Mouse (Mus musculus) cerebellum, postnatal 4 days (tissue): ENCODE measurements at regions not wholly inside any gene's neighbourhood (a gene's known extent, or its start where the extent isn't known, plus 50 kb on each side); places are given as distances from the start of the nearest gene placed in this dataset.
"Not testable (repeated sequence)": the region's sequence is repeated elsewhere in the genome, so short reads cannot be mapped to it uniquely, and the experiment has no call there.

Experiments used
- DNase-seq, 2 experiments: peaks; one replicate each; pipeline ENCODE4 v3.0.0; 2022; ENCODE audit warnings: low spot score in 2 of 2, mixed read lengths in 1 of 2

DNA sequence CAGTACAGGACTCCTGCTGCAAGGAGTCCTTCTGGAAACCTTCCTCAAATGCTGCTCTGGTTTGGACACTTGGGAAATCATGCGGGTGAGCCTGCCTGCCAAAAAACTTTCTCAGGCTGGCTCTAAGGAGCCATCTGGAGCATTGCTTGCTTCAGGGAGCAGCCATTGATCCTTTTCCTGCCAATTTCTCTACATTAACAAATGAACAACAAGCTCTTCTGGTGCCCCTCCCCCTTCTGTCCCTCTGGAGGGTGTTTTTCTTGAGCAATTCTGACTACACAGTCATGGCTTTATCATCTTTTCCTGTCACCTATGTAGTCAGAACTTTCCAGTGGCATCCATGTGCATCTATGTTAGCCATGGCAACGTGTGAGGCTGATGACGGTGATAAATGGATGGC, 84.5 kb downstream of the Fam43a start:
- peak in 1 of 2 experiments; percentile 31 for DNase-seq

DNA sequence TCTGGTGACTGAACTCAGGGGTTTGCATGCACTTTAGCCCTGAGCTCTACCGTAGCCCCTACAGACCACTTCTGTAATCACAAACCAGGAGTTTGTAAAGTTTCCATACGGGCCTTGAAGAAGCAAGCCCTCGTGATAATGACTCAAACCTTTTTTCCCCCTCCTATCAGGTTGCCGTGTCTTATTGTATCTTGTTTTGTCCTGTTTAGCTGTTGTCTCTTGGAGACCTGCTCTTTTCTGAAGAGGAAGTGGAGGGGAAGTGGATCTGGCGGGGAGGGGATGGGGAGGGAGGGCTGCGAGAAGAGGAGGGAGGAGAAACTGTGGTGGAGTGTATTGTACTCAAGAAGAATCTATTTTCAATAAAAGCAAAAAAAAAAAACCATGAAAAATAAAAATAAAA, 87.0 kb downstream of the Fam43a start:
- no peak for DNase-seq

DNA sequence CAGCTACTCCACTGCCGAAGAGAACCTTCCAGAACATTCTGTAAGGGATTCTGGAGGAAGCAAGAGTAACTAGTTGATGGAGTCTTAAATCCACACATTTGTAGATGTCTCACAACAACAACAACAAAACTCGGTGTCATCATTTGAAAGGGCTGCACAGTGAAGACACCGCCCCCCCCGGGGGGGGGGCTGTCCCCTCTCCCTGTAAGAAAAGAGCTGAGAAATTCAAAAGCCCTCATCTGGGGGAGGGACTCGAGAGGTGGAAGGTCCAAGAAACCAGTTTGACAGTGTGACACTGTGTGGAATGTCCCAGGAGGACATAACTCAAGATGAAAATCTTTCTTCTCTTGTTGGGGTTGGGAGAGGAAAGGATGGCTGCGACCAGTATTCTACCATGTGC, 87.7 kb downstream of the Fam43a start:
- DNase-seq: no peak

DNA sequence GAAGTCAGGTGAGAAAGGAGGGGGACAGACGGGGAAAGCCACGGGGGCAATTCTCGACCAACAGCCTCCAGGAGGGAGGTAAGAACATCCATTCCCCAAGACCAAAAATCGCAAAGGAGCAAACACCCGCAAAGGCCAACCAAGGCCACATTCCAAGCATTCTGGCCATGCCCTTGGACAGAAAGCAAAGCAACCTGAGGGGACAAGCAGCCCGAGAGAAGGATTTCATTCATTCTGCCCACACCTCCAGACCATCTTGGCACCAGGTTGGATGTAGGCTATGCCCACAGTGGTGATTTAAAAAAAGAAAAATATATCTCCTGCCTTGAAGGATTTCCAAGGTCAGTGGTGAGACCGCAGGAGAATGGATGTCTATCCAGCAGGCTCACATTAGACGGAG, 88.2 kb downstream of the Fam43a start:
- no peak for DNase-seq

DNA sequence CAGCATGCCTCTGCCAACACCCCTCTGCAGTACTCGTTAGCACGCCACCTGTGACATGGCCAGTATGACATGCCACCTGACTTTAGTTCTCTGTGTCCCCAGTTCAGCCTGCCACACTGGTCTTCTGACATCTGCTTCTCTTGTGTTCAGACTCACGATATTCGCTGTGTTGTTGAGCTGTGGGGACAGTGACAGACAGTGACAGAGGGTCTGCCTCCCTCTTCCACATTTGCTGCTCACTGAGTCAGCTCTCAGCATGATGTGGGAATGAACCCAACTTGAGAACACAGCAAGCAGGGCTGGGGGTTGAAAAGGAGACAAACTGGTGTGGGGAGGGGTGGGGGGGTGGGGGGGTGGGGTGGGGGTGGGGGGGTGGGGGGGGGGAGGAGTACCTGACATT, 91.0 kb downstream of the Fam43a start:
- DNase-seq: no peak

DNA sequence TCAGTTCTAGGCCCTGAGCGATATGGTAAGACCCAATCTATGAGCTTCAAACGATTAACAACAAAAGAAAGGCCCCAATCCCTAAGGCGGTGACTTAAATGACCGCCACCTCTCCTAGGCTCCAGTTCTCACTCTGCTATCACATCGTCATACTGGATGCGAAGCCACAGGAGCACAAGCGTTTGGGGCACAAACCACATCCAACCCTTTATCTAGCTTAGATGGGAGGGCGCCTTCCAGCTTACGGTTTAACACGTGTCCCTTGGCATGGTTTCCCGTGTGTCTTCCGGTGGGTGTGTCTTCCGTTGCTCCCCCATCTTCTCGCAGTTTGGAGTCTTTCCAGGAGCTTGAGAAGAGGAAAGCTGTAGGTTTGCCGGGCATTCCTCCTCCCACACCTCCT, 92.4 kb downstream of the Fam43a start:
- DNase-seq: no peak

DNA sequence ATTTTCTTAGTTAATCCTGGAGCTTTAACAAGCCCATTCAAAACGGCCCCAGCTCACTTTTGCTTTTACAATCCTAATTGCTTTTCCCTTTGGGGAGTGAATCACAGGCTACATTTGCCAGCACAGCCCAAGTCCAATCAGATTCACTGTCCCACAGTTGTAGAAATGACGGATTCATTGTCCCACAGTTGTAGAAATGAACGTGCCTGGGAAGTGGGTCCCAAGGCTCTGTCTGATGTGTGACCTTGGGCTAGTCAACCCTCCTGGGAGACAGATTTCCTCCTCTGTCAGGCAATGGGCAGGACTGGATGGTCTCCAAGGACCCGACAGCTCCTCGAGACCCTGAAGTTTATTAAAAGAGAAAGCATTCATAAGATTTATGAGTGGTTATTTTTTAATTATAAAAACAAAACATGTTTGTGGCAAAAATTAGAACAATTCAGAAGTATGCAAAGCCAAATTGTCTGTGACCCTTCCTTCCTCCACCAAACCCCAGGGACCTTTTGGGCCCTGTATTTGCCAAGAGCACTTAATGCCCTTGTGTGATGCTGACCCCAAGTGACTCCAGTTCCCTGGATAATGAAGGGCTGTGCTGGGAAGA, 93.1 kb downstream of the Fam43a start:
- DNase-seq: no peak

DNA sequence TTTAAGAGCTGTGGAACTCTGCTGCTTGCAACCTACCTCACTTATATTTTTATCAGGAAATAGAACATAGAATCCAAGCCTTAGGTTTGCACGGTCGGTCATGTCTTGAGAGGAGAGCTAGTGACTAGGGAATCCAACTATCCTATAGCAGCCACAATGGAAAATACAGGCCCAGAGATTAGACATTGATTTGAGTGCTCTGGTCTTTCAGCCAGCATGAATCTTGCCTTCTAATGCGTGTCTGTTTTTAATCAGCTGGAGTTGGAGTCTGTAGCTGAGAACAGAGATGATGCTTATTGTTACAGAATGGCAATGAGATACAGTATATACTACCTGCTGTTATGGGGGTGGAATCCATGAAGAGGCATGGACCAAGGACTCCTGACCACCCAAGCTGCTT, 93.7 kb downstream of the Fam43a start:
- no peak for DNase-seq

DNA sequence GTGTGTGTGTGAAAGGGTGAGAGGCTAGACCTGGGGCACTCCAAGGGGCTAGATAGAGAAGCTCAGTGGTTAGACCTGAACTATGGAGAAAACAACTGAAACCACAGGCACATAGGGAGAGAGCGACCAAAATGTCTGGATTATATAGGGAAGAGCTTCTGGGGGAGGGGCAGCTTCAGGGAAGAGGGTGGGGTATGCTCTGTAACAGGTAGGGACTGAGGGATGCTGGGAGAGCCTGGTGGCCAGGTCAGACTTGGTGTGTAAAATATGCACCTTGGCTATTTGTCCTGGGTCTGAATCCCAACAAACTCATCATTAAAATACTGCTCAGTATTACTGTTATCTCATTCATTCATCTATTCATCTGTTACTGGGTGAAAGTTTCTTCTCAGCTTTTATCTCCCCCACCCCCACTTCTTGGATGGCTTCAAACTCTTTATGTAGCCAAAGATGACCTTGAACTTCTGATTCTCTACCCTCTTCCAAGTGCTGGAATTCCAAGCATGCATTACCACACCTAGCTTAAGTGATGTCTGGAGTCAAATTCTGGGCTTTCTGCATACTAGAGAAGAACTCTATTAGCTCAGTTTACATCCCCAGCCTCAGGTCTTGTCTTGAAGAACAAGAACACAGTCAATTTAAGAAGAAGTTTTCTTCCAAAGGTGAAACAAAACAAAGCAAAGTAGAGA, 94.5 kb downstream of the Fam43a start:
- no peak for DNase-seq

DNA sequence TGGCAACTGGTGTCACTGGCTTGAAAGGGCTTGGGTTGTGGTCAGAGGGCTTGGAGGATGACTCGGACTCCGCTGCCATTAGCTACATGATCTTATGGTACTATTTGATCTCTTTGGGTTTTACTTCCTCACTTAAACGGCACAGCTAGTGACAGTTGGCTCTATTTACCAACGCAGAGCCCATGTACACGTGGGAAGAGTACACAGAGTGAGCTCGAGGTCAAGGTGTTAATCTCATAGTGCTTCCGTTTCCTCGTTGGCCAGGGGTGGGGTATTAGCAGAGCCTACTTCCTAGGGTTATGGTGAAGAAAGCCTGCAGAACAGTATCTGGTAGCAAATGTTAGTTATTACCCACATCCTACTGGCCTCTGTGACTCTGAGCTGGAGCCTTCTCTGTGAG, 96.2 kb downstream of the Fam43a start:
- no peak for DNase-seq

DNA sequence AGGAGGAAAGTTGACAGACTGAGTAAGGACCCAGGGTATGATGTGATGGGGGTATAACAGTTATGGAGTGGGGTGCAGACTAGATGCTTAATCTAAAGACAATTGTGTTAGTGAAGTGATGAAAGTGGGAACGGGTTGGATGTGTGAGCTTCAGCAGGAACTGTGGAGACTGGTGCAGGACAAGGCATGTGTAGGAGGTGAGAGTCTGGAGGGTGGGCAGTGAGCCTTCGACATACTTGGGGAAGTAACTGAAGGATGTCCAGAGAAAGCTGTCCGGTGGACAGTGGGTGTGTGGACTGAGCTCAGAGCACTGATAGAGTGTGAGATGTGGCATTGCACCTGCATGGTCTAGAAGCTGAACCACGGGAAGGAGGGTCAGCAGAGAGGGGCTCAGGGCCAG, 97.7 kb downstream of the Fam43a start:
- DNase-seq: no peak

DNA sequence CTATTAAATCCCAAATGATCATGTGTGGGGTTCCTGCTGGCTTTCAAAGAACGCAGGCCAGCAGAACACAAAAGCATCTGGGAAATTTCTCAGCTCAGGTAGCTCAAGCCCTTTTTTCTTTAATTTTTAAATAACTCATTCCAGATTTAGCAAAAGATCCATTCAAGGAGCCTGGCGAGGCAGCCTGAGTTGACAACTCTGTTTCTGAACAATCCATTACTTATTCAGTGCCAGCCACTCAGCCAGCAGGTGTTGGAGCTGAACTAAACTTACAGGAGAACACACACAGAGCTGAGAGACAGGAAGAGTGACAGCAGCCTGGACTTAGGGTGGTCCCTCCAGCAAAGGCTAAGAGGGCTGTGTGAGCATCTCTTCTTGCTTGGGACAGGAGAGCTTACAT, 98.3 kb downstream of the Fam43a start:
- no peak for DNase-seq

DNA sequence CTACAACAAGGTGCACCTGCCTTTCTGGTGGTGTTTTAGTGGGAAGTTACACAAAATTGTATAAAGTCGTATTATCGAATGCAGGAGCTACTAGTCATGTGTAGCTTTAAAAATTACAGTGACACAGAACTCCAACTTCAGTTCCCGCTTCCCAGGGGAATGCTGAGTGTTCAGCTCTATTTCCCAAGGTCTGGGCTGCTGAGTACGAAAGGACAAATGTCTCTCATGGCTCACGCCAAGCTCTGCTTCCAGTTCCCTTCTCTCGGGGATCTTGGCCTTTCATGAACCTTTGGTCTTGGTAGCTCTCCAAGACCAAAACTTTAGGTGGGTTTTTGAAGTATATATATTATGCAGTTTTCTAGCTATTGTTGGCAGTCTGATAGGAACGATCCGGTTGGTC, 104.3 kb downstream of the Fam43a start:
- no peak for DNase-seq

DNA sequence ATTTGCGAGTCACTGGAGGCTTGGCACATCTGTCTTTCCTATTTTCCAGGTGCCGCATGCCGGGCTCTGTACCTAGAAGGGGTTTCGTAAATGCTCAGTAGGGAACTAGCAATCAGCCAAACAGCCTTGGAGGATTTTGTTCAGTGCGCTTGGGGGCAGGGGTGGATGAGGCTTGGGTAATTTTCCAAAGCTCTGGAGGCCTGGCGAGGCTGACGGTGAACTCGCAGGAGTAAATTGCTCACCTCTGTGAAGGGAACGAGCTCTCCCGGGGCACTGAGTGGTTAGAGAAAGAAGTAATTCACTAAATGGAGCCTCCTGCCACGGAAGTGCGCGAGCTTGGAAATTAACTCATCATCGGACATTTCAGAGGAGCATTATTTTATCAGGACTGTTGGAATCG, 110.0 kb downstream of the Fam43a start:
- no peak for DNase-seq

DNA sequence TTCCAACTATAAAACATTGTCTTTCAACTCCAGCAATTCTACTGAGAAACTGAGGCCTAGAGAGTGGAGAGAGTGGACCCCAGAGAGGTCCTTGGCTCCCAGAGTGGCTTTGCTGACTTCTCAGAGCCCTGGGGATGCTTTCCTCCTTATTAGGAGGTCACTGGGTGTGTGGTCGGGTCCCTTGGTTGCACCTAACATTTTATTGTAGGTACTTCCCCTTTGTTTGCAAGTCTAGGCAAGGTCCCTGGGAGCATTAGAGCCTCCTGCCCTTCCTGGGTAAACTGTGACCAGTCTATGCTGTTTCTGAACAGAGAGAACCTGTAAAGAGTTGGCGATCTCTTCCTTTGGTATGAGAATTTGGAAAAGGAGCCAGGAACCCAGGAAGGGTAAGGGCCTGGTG, 110.5 kb downstream of the Fam43a start:
- no peak for DNase-seq

DNA sequence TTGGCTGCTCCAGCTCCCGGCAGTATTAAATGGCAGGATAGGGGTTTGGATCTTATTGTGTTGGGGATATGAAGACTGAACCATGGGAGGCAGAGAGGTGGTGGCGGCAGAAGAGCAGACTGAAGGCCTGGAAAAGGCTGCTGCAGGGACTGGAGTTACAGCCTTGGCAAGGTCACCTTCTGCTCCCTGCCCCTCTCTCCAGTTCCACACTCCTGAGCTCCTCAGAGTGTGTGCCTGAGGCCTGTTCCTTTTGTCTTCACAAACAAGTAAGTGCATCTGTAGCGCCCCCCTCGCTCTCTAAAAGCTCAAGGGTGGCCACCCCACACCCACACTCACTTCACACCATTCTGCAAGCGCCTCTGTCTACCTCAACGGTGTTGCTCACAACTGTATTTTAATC, 113.0 kb downstream of the Fam43a start:
- no peak for DNase-seq

DNA sequence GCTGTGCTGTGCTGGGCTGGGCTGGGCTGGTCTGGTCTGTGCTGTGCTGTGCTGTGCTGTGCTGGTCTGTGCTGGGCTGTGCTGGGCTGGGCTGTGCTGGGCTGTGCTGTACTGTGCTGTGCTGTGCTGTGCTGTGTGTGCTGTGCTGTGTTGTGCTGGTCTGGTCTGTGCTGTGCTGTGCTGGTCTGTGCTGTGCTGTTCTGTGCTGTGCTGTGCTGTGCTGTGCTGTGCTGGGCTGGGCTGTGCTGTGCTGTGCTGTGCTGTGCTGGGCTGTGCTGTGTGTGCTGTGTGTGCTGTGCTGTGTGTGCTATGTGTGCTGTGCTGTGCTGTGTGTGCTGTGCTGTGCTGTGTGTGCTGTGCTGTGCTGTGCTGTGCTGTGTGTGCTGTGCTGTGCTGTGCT, 118.1 kb downstream of the Fam43a start:
- DNase-seq: not testable (repeated sequence)

DNA sequence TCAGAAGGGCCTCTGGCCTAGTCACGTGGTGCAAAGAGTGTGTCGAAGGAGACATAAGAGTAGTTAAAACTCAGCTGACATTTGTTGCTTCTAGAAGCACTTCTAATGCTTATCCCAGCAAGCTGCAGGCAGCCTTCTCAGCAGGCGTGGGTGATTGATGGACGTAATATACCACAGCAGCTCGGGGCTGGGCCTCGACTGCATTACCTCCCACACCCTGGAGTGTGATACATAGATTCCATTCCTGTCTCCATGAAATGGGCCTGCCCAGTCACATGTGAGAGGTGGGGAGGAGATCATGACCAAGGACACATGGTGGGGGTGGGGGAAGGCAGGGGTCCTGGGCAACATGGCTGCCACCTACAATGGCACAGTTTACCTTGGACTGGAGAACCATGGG, 121.3 kb downstream of the Fam43a start:
- DNase-seq: no peak

DNA sequence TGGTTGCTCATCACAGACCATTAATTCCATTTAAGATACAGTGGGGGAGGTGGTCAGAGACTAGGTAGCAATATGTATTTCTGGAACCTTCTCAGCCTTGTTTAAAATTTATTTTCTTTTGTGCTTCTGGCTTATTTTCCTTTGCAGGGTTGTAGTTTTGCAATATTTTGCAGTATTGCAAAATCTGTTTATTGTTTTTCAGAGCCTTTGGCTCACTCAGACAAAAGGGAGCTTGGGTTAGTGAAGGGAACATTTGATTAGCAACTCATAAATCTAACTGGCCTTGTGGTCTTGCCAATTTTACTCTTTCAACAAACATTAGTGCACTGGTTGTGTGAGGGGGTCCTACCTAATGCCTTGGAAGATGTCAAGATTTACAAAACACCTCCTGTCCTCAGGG, 121.7 kb downstream of the Fam43a start:
- DNase-seq: no peak

DNA sequence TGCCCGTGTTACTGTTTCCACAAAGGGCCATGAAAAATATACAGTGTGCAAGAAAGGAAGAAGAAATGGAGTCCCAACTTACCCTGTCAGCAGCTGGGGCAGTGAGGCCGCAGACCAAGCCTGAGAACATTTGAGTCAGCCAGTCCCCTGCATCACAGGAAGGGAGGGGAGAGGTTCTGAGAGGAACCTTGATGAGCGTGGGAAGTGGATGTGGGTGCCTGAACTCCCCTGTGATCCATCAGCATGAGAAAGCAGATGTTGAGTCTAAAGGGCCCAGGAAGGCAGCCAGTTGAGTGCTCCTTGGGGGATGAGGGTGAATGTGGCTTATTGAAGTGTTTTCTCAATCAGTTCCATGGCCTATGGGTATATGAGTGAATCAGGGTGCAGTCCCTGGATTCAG, 122.8 kb downstream of the Fam43a start:
- DNase-seq: no peak

DNA sequence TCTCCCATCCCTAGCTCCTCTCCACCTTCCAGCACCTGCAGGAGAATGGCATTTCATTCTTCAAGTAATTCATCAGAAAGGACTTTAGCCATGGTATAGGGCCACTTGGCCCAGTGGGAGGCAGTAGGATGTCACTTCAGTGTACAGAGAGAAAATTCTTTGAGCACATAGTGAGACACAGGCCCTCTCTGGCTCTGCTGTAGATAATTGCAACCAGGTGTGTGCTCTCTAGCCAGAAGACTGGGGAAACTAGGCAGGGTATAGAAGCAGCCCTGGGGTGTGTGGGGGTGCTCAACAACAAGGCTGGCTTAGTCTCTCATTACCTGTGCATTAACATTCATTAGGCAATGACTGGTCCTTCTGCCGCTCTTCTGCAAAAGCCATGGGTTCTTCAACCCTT, 125.1 kb downstream of the Fam43a start:
- no peak for DNase-seq

DNA sequence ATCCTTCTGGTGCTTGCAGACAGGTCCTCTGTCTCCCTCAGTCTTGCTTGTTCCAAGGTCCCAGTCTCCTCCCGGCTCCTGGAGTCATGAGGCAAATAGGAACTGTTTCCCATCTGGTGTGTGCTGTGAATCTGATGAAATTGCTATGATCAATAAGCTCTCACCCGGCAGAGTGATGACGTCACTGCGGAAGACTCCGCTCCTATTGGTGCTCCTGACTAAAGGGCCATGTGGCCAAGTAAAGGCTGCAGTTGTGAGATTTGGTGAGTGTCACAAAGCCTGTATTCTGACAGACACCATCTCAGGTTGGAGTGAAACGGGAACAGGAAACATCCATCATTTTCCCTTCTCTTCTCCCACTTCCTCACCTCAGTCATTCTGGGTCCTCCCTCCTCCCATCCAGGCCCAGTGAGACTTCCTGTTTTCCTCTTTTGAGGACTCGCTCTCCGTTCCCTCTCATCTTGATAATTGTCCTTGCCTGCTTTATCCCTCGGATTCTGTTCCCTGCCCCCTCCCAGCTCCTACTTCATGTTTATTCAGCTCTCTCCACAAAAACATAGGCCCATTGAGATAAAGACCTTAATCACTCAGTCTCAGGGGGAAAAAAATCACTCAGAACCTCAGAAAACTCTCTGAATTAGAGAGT, 133.4 kb downstream of the Fam43a start:
- no peak for DNase-seq

DNA sequence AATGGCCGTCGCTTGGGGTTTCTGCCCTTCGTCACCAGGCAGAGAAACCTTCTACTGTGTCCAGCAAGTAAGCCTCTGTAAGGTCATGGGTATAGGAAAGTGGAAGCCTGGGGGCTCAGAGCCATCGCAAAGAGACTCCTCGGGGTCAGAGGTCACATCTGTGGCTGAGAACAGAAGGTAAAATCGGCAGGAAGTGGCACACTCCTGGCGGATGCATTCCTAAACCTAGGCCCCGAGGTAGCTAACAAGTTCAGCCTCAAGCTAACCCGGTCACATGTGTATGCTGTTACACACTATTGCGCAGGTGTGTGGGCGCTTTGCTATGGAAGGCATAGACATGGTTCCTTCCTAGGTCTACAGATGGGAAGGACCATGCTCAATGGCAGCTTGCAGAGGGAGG, 134.0 kb downstream of the Fam43a start:
- no peak for DNase-seq

DNA sequence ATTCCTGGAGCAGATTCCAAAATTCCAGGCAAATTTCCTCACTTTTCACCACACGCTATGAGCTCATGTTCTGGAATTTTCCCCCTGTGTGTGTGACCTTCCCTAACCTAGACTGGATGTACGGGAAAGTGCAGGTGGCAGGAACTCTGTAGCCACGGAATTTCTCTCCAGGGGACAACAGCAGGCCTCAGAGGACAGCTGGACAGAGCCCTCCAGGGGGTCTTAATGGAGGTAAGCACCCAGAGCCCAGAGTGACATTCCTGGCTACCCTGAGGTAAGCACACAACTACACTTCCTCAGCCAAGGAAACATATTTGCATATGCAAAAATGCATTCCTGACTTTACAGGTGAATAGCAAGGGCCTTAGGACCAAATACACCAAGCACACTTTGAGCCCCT, 135.8 kb downstream of the Fam43a start:
- no peak for DNase-seq
